Mouse (Mus musculus) gastrocnemius, postnatal 25 days (tissue): ENCODE results near the gene Slc5a7. TPM values are rescaled to one million over a fixed set of nuclear protein-coding genes. Genes with fewer than 3 reads are reported as not detected.

Experiments
- DNase-seq: peaks from one replicate; pipeline ENCODE4 v3.0.0; 2022
- long read RNA-seq, 2 experiments: library from polyadenylated mRNA; stranded (forward); transcript quantifications; one replicate each; pipeline ENCODE4 v2.0.0; 2021
- total RNA-seq, 2 experiments: library from RNA; stranded (reverse); gene quantifications; 1 replicate in 1 of 2; 2 replicates in 1 of 2; pipeline ENCODE4 v1.2.3; 2021

The Slc5a7 gene
- total RNA-seq, result not detected
- long read RNA-seq, experiment 1, result 0 reads
- long read RNA-seq, experiment 2, result 0 reads

GRCm38 (mm10) chr17:54298934-54299333 lies at the start of gene Slc5a7:
Slc5a7 (minus strand) TSS chr17:54299034.
- DNase-seq, result no peak

DNA sequence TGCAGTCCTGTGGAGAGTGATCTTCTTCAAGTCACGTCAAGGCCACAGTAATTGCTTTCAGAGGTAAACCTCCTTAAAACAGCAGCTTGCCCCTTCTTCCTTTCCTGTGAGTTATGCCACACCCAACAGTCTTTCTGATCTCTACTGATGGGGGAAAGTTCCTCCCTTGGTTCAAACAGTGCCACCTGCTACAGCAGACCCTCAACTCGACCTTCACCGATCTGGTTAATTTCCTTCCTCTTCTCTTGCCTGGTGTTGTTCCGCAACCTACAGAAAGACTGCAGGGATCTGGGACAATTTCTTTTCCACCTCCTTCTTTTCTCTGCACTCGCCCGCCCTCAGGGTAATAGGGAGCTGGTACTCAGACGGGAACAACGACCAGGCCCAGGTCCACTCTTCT lies 48.8 kb upstream of the Slc5a7 start:
- no peak for DNase-seq

DNA sequence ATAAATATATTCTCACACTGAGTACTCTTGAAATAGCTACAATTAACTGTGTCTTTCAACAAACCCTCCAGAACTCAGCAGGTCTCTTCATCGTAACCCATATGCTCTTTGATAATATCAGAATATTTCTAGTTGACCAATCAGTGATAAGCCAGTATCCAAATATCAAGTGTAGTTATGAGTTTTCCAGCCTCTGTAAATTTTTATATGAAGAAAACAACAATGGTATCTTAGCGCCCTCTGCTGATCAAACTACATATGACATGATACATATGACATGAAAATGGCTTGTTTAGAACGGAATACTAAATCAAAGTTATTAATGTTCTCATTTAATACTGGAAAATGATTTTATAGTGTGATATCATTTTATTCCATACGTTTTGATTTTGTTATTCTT lies 44.6 kb upstream of the Slc5a7 start:
- no peak for DNase-seq

DNA sequence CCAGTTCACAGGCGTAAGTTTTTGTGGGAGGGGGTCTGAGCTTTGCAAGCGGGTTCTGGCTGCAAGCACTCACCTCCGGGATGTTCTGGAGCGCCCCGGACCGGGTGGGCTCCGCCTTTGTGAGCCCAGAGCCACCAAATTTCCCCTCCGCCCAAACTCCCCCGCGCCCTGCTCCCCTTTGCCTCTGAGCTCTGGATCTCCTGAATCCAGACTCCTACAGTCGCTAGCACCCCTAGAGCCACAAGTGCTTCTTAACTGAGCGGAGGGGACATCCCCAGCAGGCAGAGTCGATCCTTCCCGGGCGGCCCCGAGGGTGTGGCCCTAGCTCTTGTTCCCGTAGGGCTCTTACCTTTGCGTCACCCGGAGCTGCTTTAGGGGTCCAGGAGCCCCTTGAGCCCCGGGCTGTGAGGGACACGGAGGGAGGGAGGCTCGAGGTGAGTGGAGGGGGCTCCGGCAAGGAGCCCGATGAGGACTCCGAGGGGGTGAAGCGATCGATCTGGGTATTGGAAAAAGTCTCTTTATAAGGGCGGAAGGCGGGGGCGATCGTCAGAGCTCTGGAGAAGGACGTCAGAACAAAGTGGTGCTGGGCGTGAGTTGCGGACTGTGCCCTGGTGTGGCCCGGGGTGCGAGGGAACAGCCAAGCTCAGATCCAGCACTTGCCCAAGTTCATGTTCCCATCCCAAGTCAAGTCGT lies 456 bp downstream of the Slc5a7 start:
- DNase-seq, result no peak

DNA sequence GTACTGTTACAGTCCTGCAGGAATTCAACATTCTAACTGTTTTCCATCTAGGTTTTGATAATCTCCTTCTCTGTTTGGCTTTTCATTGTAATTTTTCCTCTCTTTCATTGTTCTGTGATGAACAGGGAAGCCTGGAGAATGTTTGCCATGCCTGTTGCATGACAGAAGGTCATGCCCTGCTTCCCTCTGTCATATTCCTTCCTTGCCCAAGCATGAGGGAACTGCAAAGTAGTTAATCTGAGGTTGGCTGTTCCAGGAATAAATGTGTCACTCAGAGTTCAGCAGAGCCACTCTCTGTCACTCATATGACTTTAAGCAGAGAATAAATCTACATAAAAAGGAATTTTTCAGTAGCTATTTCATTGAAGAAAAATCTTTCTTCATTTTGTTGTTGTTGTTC lies 48.1 kb downstream of the Slc5a7 start:
- no peak for DNase-seq

DNA sequence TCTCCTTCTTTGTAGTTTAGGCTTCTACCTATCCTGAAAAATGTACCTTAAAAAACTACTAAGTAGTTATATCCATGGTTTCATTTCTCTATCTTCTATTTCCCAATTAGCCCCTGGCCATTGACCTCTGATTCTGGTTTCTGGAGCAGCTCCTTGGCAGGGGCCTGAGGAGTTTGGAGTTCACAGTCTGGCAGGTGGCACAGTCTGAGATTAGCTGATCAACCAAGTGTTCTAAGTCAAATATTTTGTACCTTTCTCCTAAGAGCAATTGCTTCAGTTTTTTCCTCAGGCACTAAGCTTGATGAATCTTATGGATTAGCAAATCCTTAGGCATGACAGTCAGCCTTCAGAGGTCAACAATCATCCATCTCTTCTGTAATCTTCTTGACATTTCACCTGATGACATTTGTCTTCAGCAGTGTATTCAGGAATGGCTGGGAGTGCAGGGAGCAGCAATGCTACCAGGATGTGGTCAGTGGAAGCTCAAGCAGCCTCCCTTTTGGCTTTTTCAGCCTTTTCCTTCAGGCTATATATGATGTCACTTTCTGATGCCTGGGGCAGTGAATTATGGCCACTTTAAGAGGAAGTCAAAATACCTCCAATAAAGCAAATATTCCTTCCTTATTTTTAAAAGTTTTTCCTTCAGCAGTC lies 55.1 kb downstream of the Slc5a7 start:
- no peak for DNase-seq

- DNase-seq, result no peak
Observed at GRCm38 (mm10) chr17:54239435-54239834, 59.4 kb downstream of the Slc5a7 start.
